Mouse (Mus musculus): ENCODE measurements at regions not wholly inside any gene's neighbourhood (a gene's known extent, or its start where the extent isn't known, plus 50 kb on each side); places are given as distances from the start of the nearest gene placed in this dataset.

GRCm38 (mm10) chr9:101807249-101807648 is 54.4 kb upstream of the 9630041A04Rik start:
- in situ Hi-C loops (cut with MboI, MseI): no loop called here

- in situ Hi-C loops (cut with MboI, MseI): no loop called here
Observed at GRCm38 (mm10) chr9:101796718-101797117, 64.9 kb upstream of the 9630041A04Rik start.

- in situ Hi-C loops (cut with MboI, MseI): no loop called here
Observed at GRCm38 (mm10) chr9:101796063-101796462, 65.6 kb upstream of the 9630041A04Rik start.

- in situ Hi-C loops (cut with MboI, MseI): no loop called here
Observed at GRCm38 (mm10) chr9:101795436-101795835, 66.2 kb upstream of the 9630041A04Rik start.

- in situ Hi-C loops (cut with MboI, MseI): no loop called here
Observed at GRCm38 (mm10) chr9:101790936-101791335, 70.7 kb upstream of the 9630041A04Rik start.

- in situ Hi-C loops (cut with MboI, MseI): no loop called here
Observed at GRCm38 (mm10) chr9:101740949-101741605, 120.6 kb upstream of the 9630041A04Rik start.

- in situ Hi-C loops (cut with MboI, MseI): no loop called here
Observed at GRCm38 (mm10) chr9:101739322-101739721, 122.3 kb upstream of the 9630041A04Rik start.

GRCm38 (mm10) chr9:101734271-101734670 is 127.4 kb upstream of the 9630041A04Rik start:
- in situ Hi-C loops (cut with MboI, MseI): no loop called here

GRCm38 (mm10) chr9:101733611-101734225 is 127.9 kb upstream of the 9630041A04Rik start:
- in situ Hi-C loops (cut with MboI, MseI): no loop called here

GRCm38 (mm10) chr9:101730136-101730535 is 131.5 kb upstream of the 9630041A04Rik start:
- in situ Hi-C loops (cut with MboI, MseI): no loop called here

- in situ Hi-C loops (cut with MboI, MseI): no loop called here
Observed at GRCm38 (mm10) chr9:101717911-101718310, 143.7 kb upstream of the 9630041A04Rik start.

GRCm38 (mm10) chr9:101716326-101716725 is 145.3 kb upstream of the 9630041A04Rik start:
- in situ Hi-C loops (cut with MboI, MseI): no loop called here

GRCm38 (mm10) chr9:101714805-101715204 is 146.8 kb upstream of the 9630041A04Rik start:
- in situ Hi-C loops (cut with MboI, MseI): no loop called here

- in situ Hi-C loops (cut with MboI, MseI): no loop called here
Observed at GRCm38 (mm10) chr9:101710611-101711071, 151.0 kb upstream of the 9630041A04Rik start.

- in situ Hi-C loops (cut with MboI, MseI): no loop called here
Observed at GRCm38 (mm10) chr9:101700368-101700767, 161.3 kb upstream of the 9630041A04Rik start.

- in situ Hi-C loops (cut with MboI, MseI): loop anchor here (10.0 kb wide), 1 partner anchor 1841 kb away; no protein-coding TSS in a partner anchor
Observed at GRCm38 (mm10) chr9:101694054-101694453, 167.6 kb upstream of the 9630041A04Rik start.

- in situ Hi-C loops (cut with MboI, MseI): loop anchor here (10.0 kb wide), 1 partner anchor 1843 kb away; no protein-coding TSS in a partner anchor
Observed at GRCm38 (mm10) chr9:101691336-101691735, 170.3 kb upstream of the 9630041A04Rik start.

GRCm38 (mm10) chr9:101690916-101691315 is 170.7 kb upstream of the 9630041A04Rik start:
- in situ Hi-C loops (cut with MboI, MseI): loop anchor here (10.0 kb wide), 1 partner anchor 1844 kb away; no protein-coding TSS in a partner anchor

GRCm38 (mm10) chr9:101690402-101690861 is 171.2 kb upstream of the 9630041A04Rik start:
- in situ Hi-C loops (cut with MboI, MseI): loop anchor here (10.0 kb wide), 1 partner anchor 1844 kb away; no protein-coding TSS in a partner anchor

- in situ Hi-C loops (cut with MboI, MseI): loop anchor here (10.0 kb wide), 1 partner anchor 1845 kb away; no protein-coding TSS in a partner anchor
Observed at GRCm38 (mm10) chr9:101689532-101690401, 171.9 kb upstream of the 9630041A04Rik start.

- in situ Hi-C loops (cut with MboI, MseI): no loop called here
Observed at GRCm38 (mm10) chr9:101687226-101687625, 174.4 kb upstream of the 9630041A04Rik start.

- in situ Hi-C loops (cut with MboI, MseI): no loop called here
Observed at GRCm38 (mm10) chr9:101677563-101677962, 184.1 kb upstream of the 9630041A04Rik start.

All from regulatory T cell (primary cell).